Mouse (Mus musculus): ENCODE data around the gene Mansc1. TPM values are rescaled to one million over a fixed set of nuclear protein-coding genes. Genes with fewer than 3 reads are reported as not detected.

Mansc1 gene
- polyA plus RNA-seq (2012; fragmentation: generic; extraction: Trizol) = under 1 TPM in 1 of 2 experiments, not detected in 1; 0.02 TPM

GRCm38 (mm10) chr6:134631947-134632687, at the start of gene Mansc1:
TSS of gene Mansc1 (minus strand) at chr6:134632488.

DNA sequence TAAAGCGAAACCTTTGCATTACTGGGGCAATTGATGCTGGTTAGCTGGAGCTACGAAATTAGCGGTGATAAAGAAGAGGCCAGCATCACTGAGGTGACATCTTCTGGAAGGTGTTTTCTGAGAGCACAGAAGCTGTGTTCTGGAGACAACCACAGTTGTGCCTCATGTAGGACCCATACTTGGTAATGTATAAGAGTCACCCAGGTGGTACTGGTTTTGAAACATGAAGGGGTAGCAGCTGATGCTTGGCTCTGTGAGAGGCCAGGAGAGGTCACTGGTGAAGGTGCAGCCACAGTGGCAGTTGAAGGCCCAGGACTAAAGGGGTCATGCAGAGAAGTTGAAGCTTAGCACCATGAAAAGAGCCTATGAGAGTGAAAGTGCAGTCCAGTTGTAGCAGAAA, 6.9 kb upstream of the Mansc1 start, which contains the start of gene Borcs5:
Gene Borcs5, plus strand, starts transcription at position 301 of the 400 bp plus-strand sequence.

GRCm38 (mm10) chr6:134566818-134567485, 65.3 kb downstream of the Mansc1 start, which contains the start of gene Lrp6:
TSS of gene Lrp6 (minus strand) at chr6:134566965.

Other genes starting within 250 kb of the Mansc1 start
- gene Bcl2l14, start 236.2 kb downstream of the Mansc1 start, polyA plus RNA-seq (2012; fragmentation: generic; extraction: Trizol) = under 1 TPM in 1 of 2 experiments, not detected in 1; 0.04 TPM
- gene Lrp6, start 65.5 kb downstream of the Mansc1 start, polyA plus RNA-seq (2012; fragmentation: generic; extraction: Trizol) = 10 to 100 TPM in 1 of 2 experiments, under 1 TPM in 1; 0.57 to 18.2 TPM
- 10 to 100 TPM in 1 of 2 experiments, 1 to 10 TPM in 1; 5.9 to 11.8 TPM for gene Borcs5, start 7.0 kb upstream of the Mansc1 start, polyA plus RNA-seq (2012; fragmentation: generic; extraction: Trizol)
- gene Dusp16, start 160.1 kb upstream of the Mansc1 start, polyA plus RNA-seq (2012; fragmentation: generic; extraction: Trizol) = 1 to 10 TPM in 1 of 2 experiments, under 1 TPM in 1; 0.25 to 2.8 TPM
- 1 to 10 TPM in 1 of 2 experiments, under 1 TPM in 1; 0.25 to 5.4 TPM for gene Crebl2, start 197.7 kb upstream of the Mansc1 start, polyA plus RNA-seq (2012; fragmentation: generic; extraction: Trizol)

All from C3H10T1/2 (cell line).